Mouse (Mus musculus) activated CD4-positive, CD25-positive, alpha-beta regulatory T cell, adult 9 weeks (primary cell): ENCODE results near the gene Defb11. TPM values are rescaled to one million over a fixed set of nuclear protein-coding genes. Genes with fewer than 3 reads are reported as not detected.

Experiments used
- polyA plus RNA-seq: library from polyadenylated mRNA; unstranded; fragments of 100-300 nt; shearing (Covaris generic); gene quantifications from one replicate; pipeline ENCODE4 v1.2.1, GENCODE M21; 2017

The Defb11 gene
- polyA plus RNA-seq: not detected

GRCm38 (mm10) chr8:21906290-21906689 lies at the start of gene Defb11:
Gene Defb11, minus strand, starts transcription at chr8:21906412.

GRCm38 (mm10) chr8:21946462-21946861 lies 40.2 kb upstream of the Defb11 start, which contains the start of gene Defb13:
Gene Defb13, plus strand, starts transcription at chr8:21946762.

GRCm38 (mm10) chr8:21938052-21938451 lies 31.8 kb upstream of the Defb11 start, which contains the start of gene Defb35:
Gene Defb35, plus strand, starts transcription at chr8:21938352.

GRCm38 (mm10) chr8:21932610-21933009 lies 26.4 kb upstream of the Defb11 start, which contains the start of gene Defb15:
Gene Defb15, minus strand, starts transcription at chr8:21932710.

GRCm38 (mm10) chr8:21885321-21885720 lies 20.9 kb downstream of the Defb11 start, which contains the start of gene Defb9:
Gene Defb9, minus strand, starts transcription at chr8:21885421.

GRCm38 (mm10) chr8:21858586-21858985 lies 47.6 kb downstream of the Defb11 start, which contains the start of gene Defb10:
Gene Defb10, plus strand, starts transcription at chr8:21858901.

Other genes with a start within 250 kb of the Defb11 start
- not detected for gene Defa34, start 240.6 kb downstream of the Defb11 start, polyA plus RNA-seq
- not detected for gene AY761184, start 202.8 kb downstream of the Defb11 start, polyA plus RNA-seq
- not detected for gene Defa24, start 171.9 kb downstream of the Defb11 start, polyA plus RNA-seq
- gene Defb50, start 82.9 kb downstream of the Defb11 start, polyA plus RNA-seq: not detected
- gene Defb2, start 66.5 kb downstream of the Defb11 start, polyA plus RNA-seq: not detected
- gene Defb10, start 47.5 kb downstream of the Defb11 start, polyA plus RNA-seq: not detected
- gene Defb9, start 21.0 kb downstream of the Defb11 start, polyA plus RNA-seq: not detected
- gene Defb15, start 26.3 kb upstream of the Defb11 start, polyA plus RNA-seq: not detected
- gene Defb35, start 31.9 kb upstream of the Defb11 start, polyA plus RNA-seq: not detected
- not detected for gene Defb13, start 40.4 kb upstream of the Defb11 start, polyA plus RNA-seq
- gene Fam90a1a, start 52.3 kb upstream of the Defb11 start, polyA plus RNA-seq: not detected
- not detected for gene Ccdc70, start 63.4 kb upstream of the Defb11 start, polyA plus RNA-seq
- gene Atp7b, start 153.9 kb upstream of the Defb11 start, polyA plus RNA-seq: 0.10 TPM
- 9.6 TPM for gene Alg11, start 154.3 kb upstream of the Defb11 start, polyA plus RNA-seq
- not detected for gene Nek5, start 218.6 kb upstream of the Defb11 start, polyA plus RNA-seq